ENCODE assay signal across 16 mouse cellular contexts in the genomic region with DNA sequence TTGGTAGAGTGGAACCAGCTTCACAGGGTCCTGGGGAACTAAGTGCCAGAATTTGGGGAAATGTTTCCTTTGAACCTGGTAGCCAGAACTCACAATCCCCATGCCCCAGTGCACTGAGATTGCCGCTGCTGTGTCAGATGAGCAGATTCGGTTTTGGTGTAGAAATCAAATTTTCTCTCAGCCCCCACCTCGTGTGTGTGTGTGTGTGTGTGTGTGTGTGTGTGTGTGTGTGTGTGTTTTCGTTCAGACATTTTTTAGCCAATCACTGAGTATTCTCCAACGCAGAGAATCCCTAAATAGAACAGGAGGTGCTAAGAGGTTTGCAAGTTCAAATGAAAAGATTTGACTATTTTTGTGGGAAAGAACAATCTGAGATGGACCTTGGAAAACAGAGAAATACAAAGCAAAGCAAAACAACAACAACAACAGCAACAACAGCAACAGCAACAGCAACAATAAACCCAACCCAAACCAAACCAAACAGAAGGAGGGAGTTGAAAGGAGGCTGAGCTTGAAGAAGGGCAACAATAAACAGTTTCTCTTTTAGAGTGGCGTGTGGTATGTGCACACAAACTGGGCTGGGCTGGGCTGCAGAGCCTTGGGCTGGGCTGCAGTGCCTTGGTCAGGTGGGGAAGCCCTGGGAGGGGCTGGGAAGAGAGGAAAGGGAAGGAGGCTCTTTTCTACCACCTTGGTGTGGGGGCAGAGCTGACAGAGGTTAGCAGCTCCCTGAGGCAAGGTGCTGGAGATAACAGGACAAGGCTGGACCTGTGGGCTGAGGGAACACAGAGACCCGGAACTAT.
"Had no signal": no experiment of that assay in that cellular context is flagged by ENCODE, and none has a peak within 500 bp of the region (broad histone marks: within the 10 kb centered on the region; RNA-seq: fewer than 3 reads in every experiment).

No protein-coding gene starts in this region.

- H3K9ac ChIP-seq: kidney, embryonic 15.5 days; limb, embryonic 15.5 days; liver, embryonic 13.5 days; liver, postnatal 0 days; neural tube, embryonic 12.5 days had no signal

- H3K27ac ChIP-seq: kidney, embryonic 15.5 days; limb, embryonic 15.5 days; liver, embryonic 13.5 days; midbrain, embryonic 10.5 days; neural tube, embryonic 12.5 days had no signal

- H3K36me3 ChIP-seq: kidney, embryonic 15.5 days; limb, embryonic 15.5 days; liver, embryonic 13.5 days; midbrain, embryonic 10.5 days; neural tube, embryonic 12.5 days had no signal

- H3K4me3 ChIP-seq: kidney, embryonic 15.5 days; limb, embryonic 15.5 days; liver, embryonic 13.5 days; midbrain, embryonic 10.5 days; neural tube, embryonic 12.5 days had no signal

- H3K9me3 ChIP-seq: kidney, embryonic 15.5 days; limb, embryonic 15.5 days; liver, embryonic 13.5 days; midbrain, embryonic 10.5 days; neural tube, embryonic 12.5 days had no signal

- H3K4me2 ChIP-seq: kidney, embryonic 15.5 days; limb, embryonic 15.5 days; liver, embryonic 13.5 days; neural tube, embryonic 12.5 days had no signal

- DNase-seq: kidney, adult 2 months; kidney, postnatal 14 days; layer of hippocampus, adult 9-11 months; layer of hippocampus, postnatal 36 days; liver, embryonic 13.5 days; liver, postnatal 0 days; midbrain, embryonic 14.5 days; right cerebral cortex, postnatal 4 days; thymus, adult 18-20 months; thymus, postnatal 14 days had no signal

- ATAC-seq: hindbrain, embryonic 16.5 days; inflammation-experienced regulatory T-cells, adult 6 months; liver, postnatal 0 days had no signal
